Mouse (Mus musculus) spleen, adult 2 months (tissue): ENCODE data around the gene Adamts15.

Experiments used
- CTCF ChIP-seq: fragments of 200-500 bp; IDR thresholded peaks from 2 replicates; pipeline ENCODE4 v1.5.1; 2011; ENCODE audit warnings: mild to moderate bottlenecking, inconsistent platforms; ENCODE audit not compliant: insufficient read depth, insufficient read length, insufficient replicate concordance; ENCODE audit errors: extremely low read depth
- POLR2A ChIP-seq: fragments of 200-500 bp; IDR thresholded peaks from 2 replicates; pipeline ENCODE4 v1.6.1; 2011; ENCODE audit warnings: low read depth, low read length, inconsistent platforms

- TF ChIP-seq POLR2A: no peak
- no peak for TF ChIP-seq CTCF
These were observed 66.4 kb downstream of the Adamts15 start for GRCm38 (mm10) chr9:30855837-30856236.
